Mouse (Mus musculus) liver, embryonic 14.5 days (tissue): ENCODE data around the gene Srp14. TPM values are rescaled to one million over a fixed set of nuclear protein-coding genes. Genes with fewer than 3 reads are reported as not detected.

Experiments used
- ATAC-seq: fragments of 200-750 bp; cut with Nextera tagmentation; 2 replicates; pipeline ENCODE4 v1.8.0; 2017; ENCODE audit warnings: moderate number of reproducible peaks, mild to moderate bottlenecking, moderate library complexity; ENCODE audit not compliant: insufficient read depth
- DNase-seq, 3 experiments: peaks; one replicate each; pipeline ENCODE4 v3.0.0-alpha.2; 2012 to 2013; ENCODE audit warnings: low read depth in 3 of 3, low spot score in 3 of 3
- H3K27ac ChIP-seq: fragments of 300-500 bp; sonication (generic); 2 replicates; pipeline ENCODE4 v1.5.1; 2014; ENCODE audit warnings: moderate library complexity, mild to moderate bottlenecking, control low read depth, inconsistent platforms
- H3K27me3 ChIP-seq: fragments of 300-500 bp; sonication (generic); 2 replicates; pipeline ENCODE4 v1.6.1; 2014; ENCODE audit warnings: mild to moderate bottlenecking, low read length, moderate library complexity; ENCODE audit not compliant: control insufficient read depth, insufficient read depth
- H3K36me3 ChIP-seq: fragments of 300-500 bp; sonication (generic); replicated peaks from 2 replicates; pipeline ENCODE4 v1.6.1; 2014; ENCODE audit warnings: low read depth; ENCODE audit not compliant: control insufficient read depth, insufficient read depth
- H3K4me1 ChIP-seq, 2 experiments: fragments of 200-500 bp in 1 of 2; fragments of 300-500 bp in 1 of 2; sonication (generic) in 1 of 2; replicated peaks; 2 replicates each; pipeline ENCODE4 v1.6.1; 2012 to 2014; ENCODE audit warnings: antibody characterized with exemption in 1 of 2, inconsistent platforms in 1 of 2, low read length in 1 of 2; ENCODE audit not compliant: control insufficient read depth in 2 of 2, insufficient read depth in 2 of 2
- H3K4me2 ChIP-seq: fragments of 300-500 bp; sonication (generic); 2 replicates; pipeline ENCODE4 v1.6.1; 2014; ENCODE audit warnings: low read depth, mild to moderate bottlenecking, control low read depth, moderate library complexity
- H3K4me3 ChIP-seq, 2 experiments: fragments of 200-500 bp in 1 of 2; fragments of 300-500 bp in 1 of 2; sonication (generic) in 1 of 2; 2 replicates each; pipeline ENCODE4 v1.5.1; 2012 to 2014; ENCODE audit warnings: low read depth in 2 of 2, low read length in 2 of 2, mild to moderate bottlenecking in 2 of 2, control low read depth in 1 of 2, inconsistent platforms in 1 of 2, moderate library complexity in 1 of 2; ENCODE audit not compliant: insufficient read depth in 1 of 2
- H3K9ac ChIP-seq: fragments of 300-500 bp; sonication (generic); replicated peaks from 2 replicates; pipeline ENCODE4 v1.6.1; 2014; ENCODE audit warnings: mild to moderate bottlenecking, control low read depth, moderate library complexity
- H3K9me3 ChIP-seq: fragments of 300-500 bp; sonication (generic); 2 replicates; pipeline ENCODE4 v1.6.1; 2016; ENCODE audit warnings: low read length, mixed read lengths; ENCODE audit not compliant: control insufficient read depth
- CTCF ChIP-seq: IDR thresholded peaks from 2 replicates; pipeline ENCODE4 v1.5.1; 2016; ENCODE audit warnings: antibody characterized with exemption, low read depth, control low read depth
- EP300 ChIP-seq: IDR thresholded peaks from 2 replicates; pipeline ENCODE4 v1.6.1; 2016; ENCODE audit warnings: antibody characterized with exemption, low read depth
- WGBS: fragments of 180-500 bp; shearing (Covaris S2); extraction: QIAGEN DNeasy Blood & Tissue Kit; methylation state at CpG from one replicate; pipeline ENCODE4 v1.1.7; 2014; ENCODE audit not compliant: insufficient replicate concordance; 5-methylcytosine and 5-hydroxymethylcytosine counted together
- polyA plus RNA-seq, 2 experiments: library from polyadenylated mRNA; depleted of rRNA in 1 of 2; stranded (reverse) in 1 of 2; unstranded in 1 of 2; fragments of >200 nt; fragmentation: Nextera tagmentation in 1 of 2; extraction: Ambion mirVana in 1 of 2; gene quantifications; 2 replicates each; pipeline versions ENCODE4 v1.2.1 to v1.2.3; 2012 to 2014

Srp14 gene
- polyA plus RNA-seq, 2 experiments = 59.2 to 102 TPM

DNA sequence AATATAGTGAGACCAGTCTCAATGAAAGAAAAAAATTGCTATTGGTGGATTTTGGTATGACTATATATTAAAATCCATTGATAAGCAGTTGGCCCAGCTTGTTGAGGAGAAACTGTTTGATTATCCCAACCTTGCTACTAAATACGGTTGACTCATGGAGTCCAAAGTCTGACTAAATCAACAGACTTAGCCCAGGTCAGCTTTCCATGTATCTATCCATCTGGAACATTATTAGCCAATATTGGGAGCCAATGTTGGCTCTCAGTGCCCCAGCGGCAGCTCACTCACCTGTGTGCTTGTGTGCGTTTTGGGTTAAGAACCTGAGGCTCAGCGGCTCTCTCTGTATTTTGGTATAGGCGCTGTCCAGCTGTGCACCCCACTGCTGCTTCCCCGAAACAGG, 28.5 kb downstream of the Srp14 start:
- Histone ChIP-seq H3K27ac (no peak overlapping the region), H3K36me3 (no peaks in the 10 kb centered on the region), H3K27me3 (no peaks in the 10 kb centered on the region), H3K4me3 (no peak overlapping the region), H3K9ac (no peak overlapping the region), H3K9me3 (no peaks in the 10 kb centered on the region), H3K4me1 (no peaks in the 10 kb centered on the region), H3K4me2 (no peak overlapping the region)
- TF ChIP-seq CTCF (no peak), EP300 (no peak)
- 0 out of 2 replicates have a peak, but pooled peaks have one; percentile 13 for ATAC-seq
- WGBS = 74% methylated on average over 6 of the region's 6 CpGs
- DNase-seq = no peak

DNA sequence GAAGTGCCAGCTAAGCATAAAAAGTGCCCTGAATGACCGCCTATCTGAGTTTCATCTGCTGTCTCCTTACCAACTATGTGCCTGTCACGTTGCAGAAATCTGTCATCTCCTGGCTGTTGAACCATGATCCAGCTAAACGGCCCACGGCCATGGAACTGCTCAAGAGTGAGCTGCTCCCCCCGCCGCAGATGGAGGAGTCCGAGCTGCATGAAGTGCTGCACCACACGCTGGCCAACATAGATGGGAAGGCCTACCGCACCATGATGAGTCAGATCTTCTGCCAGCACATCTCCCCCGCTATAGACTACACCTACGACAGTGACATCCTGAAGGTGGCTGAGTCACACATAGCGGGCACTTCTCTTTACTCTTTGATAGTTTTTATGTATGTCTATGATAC, 31.3 kb downstream of the Srp14 start:
- Histone ChIP-seq H3K27ac (no peak overlapping the region), H3K9ac (no peak overlapping the region), H3K4me3 (no peak overlapping the region), H3K4me2 (no peak overlapping the region), H3K9me3 (no peaks in the 10 kb centered on the region), H3K27me3 (no peaks in the 10 kb centered on the region), H3K4me1 (no peaks in the 10 kb centered on the region), H3K36me3 (peaks cover 2% of the 10 kb centered on the region; the same call in 1 of the 2 replicates)
- WGBS = 84% methylated on average over 12 of the region's 12 CpGs
- no peak for ATAC-seq
- no peak for DNase-seq
- TF ChIP-seq CTCF (no peak), EP300 (no peak)

DNA sequence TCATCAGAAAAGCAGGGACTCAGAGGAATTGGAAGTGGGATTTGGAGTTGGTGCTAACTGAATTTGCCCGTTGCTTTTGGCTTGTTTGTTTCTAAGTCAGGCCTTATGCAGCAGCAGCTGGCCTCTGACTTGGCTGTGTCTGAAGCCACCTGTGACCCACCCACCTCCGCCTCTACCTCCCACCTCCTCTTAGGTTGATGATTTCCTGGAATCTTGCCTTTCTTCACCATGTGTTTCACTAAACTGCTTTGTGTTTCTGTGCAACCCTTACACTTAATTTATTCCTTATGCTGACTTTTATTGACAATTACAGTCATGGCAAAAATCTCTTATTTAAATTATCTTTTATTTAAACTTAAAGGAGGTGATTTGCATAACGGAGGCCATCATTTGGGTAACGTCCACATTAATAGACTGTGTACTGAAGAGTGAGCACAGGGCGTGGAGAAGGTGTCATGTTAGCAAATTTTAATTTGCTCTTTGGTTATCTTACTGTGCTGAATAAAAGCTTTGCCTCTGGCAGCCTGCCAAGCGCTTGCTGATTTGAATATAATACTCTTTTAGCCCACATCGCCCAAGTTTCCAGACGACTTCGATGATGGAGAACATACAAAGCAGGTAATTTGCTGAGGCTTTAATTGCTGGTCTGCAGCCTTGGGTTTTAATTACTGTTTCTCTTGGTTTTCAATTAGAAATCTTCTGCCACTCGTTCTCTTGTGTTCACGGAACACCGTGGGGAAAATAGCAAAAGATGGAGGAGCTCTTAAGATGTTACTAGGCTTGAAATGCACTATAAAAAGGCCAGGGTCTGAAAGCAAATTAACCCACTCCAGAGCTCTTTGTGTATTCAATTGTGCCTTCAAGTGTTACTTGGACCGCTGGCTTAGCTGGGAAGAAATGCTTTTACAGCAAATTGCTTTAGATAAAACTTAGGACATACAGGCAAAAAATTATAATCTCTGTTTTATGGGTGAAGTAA, 33.5 kb downstream of the Srp14 start:
- WGBS = 76% methylated on average over 13 of the region's 13 CpGs
- ATAC-seq = no peak
- no peak for TF ChIP-seq CTCF
- no peak for TF ChIP-seq EP300
- no peak overlapping the region for H3K27ac ChIP-seq
- peaks cover 4% of the 10 kb centered on the region; the same call in 1 of the 2 replicates for H3K36me3 ChIP-seq
- no peaks in the 10 kb centered on the region for H3K9me3 ChIP-seq
- no peaks in the 10 kb centered on the region for H3K27me3 ChIP-seq
- no peak overlapping the region for H3K9ac ChIP-seq
- H3K4me3 ChIP-seq = no peak overlapping the region
- H3K4me2 ChIP-seq = no peak overlapping the region
- peaks cover 0 to 2% of the 10 kb centered on the region in 2 experiments; a peak in 1 of 4 replicates for H3K4me1 ChIP-seq
- no peak for DNase-seq

DNA sequence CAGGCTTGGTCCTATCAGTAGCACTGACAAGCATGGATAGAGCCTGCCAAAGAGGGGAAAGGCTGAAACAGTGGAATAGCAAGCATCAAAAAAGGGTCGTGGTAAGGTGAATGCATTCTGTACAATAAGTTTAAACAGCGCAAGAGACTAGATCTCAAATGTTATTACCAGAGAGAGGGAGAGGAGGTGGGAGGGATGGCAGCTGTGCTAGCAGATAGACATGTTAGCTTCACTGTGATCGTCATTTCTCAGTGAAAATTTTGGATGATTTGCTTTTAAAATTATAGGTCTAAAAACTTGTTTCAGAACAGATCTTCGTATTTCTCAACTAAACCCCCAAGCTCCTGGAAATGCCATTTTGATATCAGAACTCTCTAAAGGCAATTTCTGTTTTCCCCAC, 36.8 kb downstream of the Srp14 start:
- no peak overlapping the region for H3K4me2 ChIP-seq
- DNase-seq (no peak), ATAC-seq (no peak)
- 76% methylated on average over 4 of the region's 4 CpGs for WGBS
- H3K4me3 ChIP-seq = no peak overlapping the region
- peaks cover 4% of the 10 kb centered on the region; the same call in 1 of the 2 replicates for H3K36me3 ChIP-seq
- no peaks in the 10 kb centered on the region for H3K9me3 ChIP-seq
- TF ChIP-seq EP300 (no peak), CTCF (no peak)
- no peak overlapping the region for H3K27ac ChIP-seq
- no peaks in the 10 kb centered on the region for H3K27me3 ChIP-seq
- no peak overlapping the region for H3K9ac ChIP-seq
- H3K4me1 ChIP-seq = peaks cover 0 to 2% of the 10 kb centered on the region in 2 experiments; a peak in 1 of 4 replicates

DNA sequence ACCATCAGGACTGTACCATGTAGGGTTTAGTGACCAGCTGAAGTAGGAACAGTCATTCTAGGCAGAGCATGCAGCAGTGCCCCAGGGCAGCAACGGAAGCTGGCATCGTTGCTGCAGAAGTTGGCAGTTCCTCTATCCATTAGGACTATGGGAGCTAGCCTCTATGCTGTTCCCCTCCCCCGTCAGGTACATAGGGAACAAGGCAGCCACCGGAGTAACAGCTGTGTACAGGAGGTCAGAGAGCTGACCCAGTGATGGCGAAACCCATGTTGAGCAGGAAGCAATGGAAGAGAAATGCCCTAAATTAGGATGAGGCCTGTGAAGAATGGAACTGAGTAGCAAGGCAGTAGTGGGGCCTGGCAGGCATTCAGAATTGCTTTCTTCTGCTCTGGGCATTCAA, 37.3 kb downstream of the Srp14 start:
- H3K36me3 ChIP-seq = peaks cover 4% of the 10 kb centered on the region; the same call in 1 of the 2 replicates

More for the DNA sequence above, 37.3 kb downstream of the Srp14 start:
- no peak overlapping the region for H3K9ac ChIP-seq
- WGBS = 72% methylated on average over 5 of the region's 5 CpGs
- H3K4me2 ChIP-seq = no peak overlapping the region
- TF ChIP-seq CTCF (no peak), EP300 (no peak)
- no peaks in the 10 kb centered on the region for H3K9me3 ChIP-seq
- DNase-seq = peak in 1 of 3 experiments; percentile 11
- H3K4me3 ChIP-seq = no peak overlapping the region
- H3K27ac ChIP-seq = no peak overlapping the region
- peaks cover 0 to 2% of the 10 kb centered on the region in 2 experiments; a peak in 1 of 4 replicates for H3K4me1 ChIP-seq
- ATAC-seq = peak; percentile 45; the same call in 1 of the 2 replicates
- no peaks in the 10 kb centered on the region for H3K27me3 ChIP-seq
